Mouse (Mus musculus) cortical plate, adult 2 months (tissue): ENCODE results near the gene Zmynd15.

Source experiments
- CTCF ChIP-seq: fragments of 200-500 bp; IDR thresholded peaks from 2 replicates; pipeline ENCODE4 v1.5.1; 2011; ENCODE audit warnings: mild to moderate bottlenecking, control low read depth, low read length; ENCODE audit not compliant: insufficient read depth; ENCODE audit errors: extremely low read depth
- POLR2A ChIP-seq: fragments of 200-500 bp; IDR thresholded peaks from 2 replicates; pipeline ENCODE4 v1.6.1; 2011; ENCODE audit warnings: mild to moderate bottlenecking, low read length, control low read depth; ENCODE audit not compliant: insufficient read depth; ENCODE audit errors: extremely low read depth

GRCm38 (mm10) chr11:70469764-70470163 is 10.5 kb downstream of the Zmynd15 start:
- no peak for TF ChIP-seq CTCF
- no peak for TF ChIP-seq POLR2A
